Mouse (Mus musculus): ENCODE results near the gene 4930455H04Rik.

GRCm38 (mm10) chr3:116993011-116993410 lies 24.9 kb downstream of the 4930455H04Rik start:
- TF ChIP-seq GATA1 (IDR thresholded peaks at IDR 0.05; ENCODE audit: borderline replicate concordance, low read length) (no peak), FLI1 (IDR thresholded peaks at IDR 0.05; ENCODE audit: low read length) (no peak)
